Mouse (Mus musculus): Measurements from ENCODE around the gene Myom3. TPM values are rescaled to one million over a fixed set of nuclear protein-coding genes. Genes with fewer than 3 reads are reported as not detected.
"Not testable (repeated sequence)": the region's sequence is repeated elsewhere in the genome, so short reads cannot be mapped to it uniquely, and the experiment has no call there.

The Myom3 gene
- 0.05 and 0.10 TPM in 2 replicates for polyA plus RNA-seq (2014; fragmentation: Nextera tagmentation; extraction: Ambion mirVana)

- no peak for ATAC-seq (ENCODE audit: insufficient number of reproducible peaks, low FRiP score, low TSS enrichment, low read depth)
- 72% methylated on average over 10 of the region's 10 CpGs for WGBS
Observed at GRCm38 (mm10) chr4:135759356-135759976, at the start of gene Myom3. TSS of gene Myom3 (plus strand) at chr4:135759715.

GRCm38 (mm10) chr4:135710392-135710791 is 49.1 kb upstream of the Myom3 start:
- no peak overlapping the region for H3K4me3 ChIP-seq (ENCODE audit: low read depth, low read length)
- no peaks in the 10 kb centered on the region for H3K9me3 ChIP-seq (ENCODE audit: control insufficient read depth, low read length)
- H3K4me1 ChIP-seq (ENCODE audit: control insufficient read depth, insufficient read depth, low read length), result no peaks in the 10 kb centered on the region; the same call in 1 of the 2 replicates
- no peaks in the 10 kb centered on the region for H3K27me3 ChIP-seq (ENCODE audit: control insufficient read depth, insufficient read depth, low read length)
- 84% methylated on average over 3 of the region's 3 CpGs for WGBS
- no peak overlapping the region for H3K9ac ChIP-seq (ENCODE audit: low read length)
- DNase-seq (ENCODE audit: low spot score) (no peak), ATAC-seq (ENCODE audit: insufficient number of reproducible peaks, low FRiP score, low TSS enrichment, low read depth) (no peak)
- no peak overlapping the region for H3K27ac ChIP-seq (replicated peaks; ENCODE audit: low read depth, low read length)
- H3K4me2 ChIP-seq (ENCODE audit: low read depth, severe bottlenecking), result no peak overlapping the region
- H3K36me3 ChIP-seq (ENCODE audit: control insufficient read depth, insufficient read depth, low read length), result no peaks in the 10 kb centered on the region

More at GRCm38 (mm10) chr4:135759356-135759976, at the start of gene Myom3:
- Histone ChIP-seq H3K27ac (replicated peaks; ENCODE audit: low read depth, low read length) (no peak within 1 kb of the TSS), H3K9me3 (ENCODE audit: control insufficient read depth, low read length) (no peaks in the 10 kb centered on the region), H3K36me3 (ENCODE audit: control insufficient read depth, insufficient read depth, low read length) (no peaks in the 10 kb centered on the region), H3K9ac (ENCODE audit: low read length) (no peak within 1 kb of the TSS), H3K27me3 (ENCODE audit: control insufficient read depth, insufficient read depth, low read length) (no peaks in the 10 kb centered on the region), H3K4me1 (ENCODE audit: control insufficient read depth, insufficient read depth, low read length) (no peaks in the 10 kb centered on the region), H3K4me2 (ENCODE audit: low read depth, severe bottlenecking) (no peak within 1 kb of the TSS), H3K4me3 (ENCODE audit: low read depth, low read length) (no peak within 1 kb of the TSS)
- DNase-seq (ENCODE audit: low spot score), result no peak

- H3K9ac ChIP-seq (ENCODE audit: low read length), result no peak overlapping the region
- no peak overlapping the region for H3K4me3 ChIP-seq (ENCODE audit: low read depth, low read length)
- H3K4me1 ChIP-seq (ENCODE audit: control insufficient read depth, insufficient read depth, low read length), result no peaks in the 10 kb centered on the region
- no peaks in the 10 kb centered on the region for H3K36me3 ChIP-seq (ENCODE audit: control insufficient read depth, insufficient read depth, low read length)
- H3K9me3 ChIP-seq (ENCODE audit: control insufficient read depth, low read length), result no peaks in the 10 kb centered on the region
- H3K27me3 ChIP-seq (ENCODE audit: control insufficient read depth, insufficient read depth, low read length), result no peaks in the 10 kb centered on the region
- DNase-seq (ENCODE audit: low spot score) (no peak), ATAC-seq (ENCODE audit: insufficient number of reproducible peaks, low FRiP score, low TSS enrichment, low read depth) (no peak)
- no peak overlapping the region for H3K27ac ChIP-seq (replicated peaks; ENCODE audit: low read depth, low read length)
- WGBS, result 82% methylated on average over 8 of the region's 8 CpGs
- no peak overlapping the region for H3K4me2 ChIP-seq (ENCODE audit: low read depth, severe bottlenecking)
Observed at GRCm38 (mm10) chr4:135714776-135715175, 44.7 kb upstream of the Myom3 start.

GRCm38 (mm10) chr4:135716438-135716837 is 43.1 kb upstream of the Myom3 start:
- not testable (repeated sequence) for DNase-seq (ENCODE audit: low spot score); H3K4me2 ChIP-seq (ENCODE audit: low read depth, severe bottlenecking); H3K36me3 ChIP-seq (ENCODE audit: control insufficient read depth, insufficient read depth, low read length); H3K9me3 ChIP-seq (ENCODE audit: control insufficient read depth, low read length); ATAC-seq (ENCODE audit: insufficient number of reproducible peaks, low FRiP score, low TSS enrichment, low read depth); H3K27me3 ChIP-seq (ENCODE audit: control insufficient read depth, insufficient read depth, low read length); H3K9ac ChIP-seq (ENCODE audit: low read length); H3K4me1 ChIP-seq (ENCODE audit: control insufficient read depth, insufficient read depth, low read length); H3K27ac ChIP-seq (replicated peaks; ENCODE audit: low read depth, low read length); H3K4me3 ChIP-seq (ENCODE audit: low read depth, low read length)
- WGBS, result 94% methylated on average over 11 of the region's 11 CpGs

- Histone ChIP-seq H3K27ac (replicated peaks; ENCODE audit: low read depth, low read length) (no peak overlapping the region), H3K9me3 (ENCODE audit: control insufficient read depth, low read length) (no peaks in the 10 kb centered on the region), H3K4me3 (ENCODE audit: low read depth, low read length) (no peak overlapping the region), H3K4me2 (ENCODE audit: low read depth, severe bottlenecking) (no peak overlapping the region), H3K9ac (ENCODE audit: low read length) (no peak overlapping the region), H3K36me3 (ENCODE audit: control insufficient read depth, insufficient read depth, low read length) (no peaks in the 10 kb centered on the region), H3K4me1 (ENCODE audit: control insufficient read depth, insufficient read depth, low read length) (no peaks in the 10 kb centered on the region), H3K27me3 (ENCODE audit: control insufficient read depth, insufficient read depth, low read length) (no peaks in the 10 kb centered on the region)
- ATAC-seq (ENCODE audit: insufficient number of reproducible peaks, low FRiP score, low TSS enrichment, low read depth) (no peak), DNase-seq (ENCODE audit: low spot score) (no peak)
- 76% methylated on average over 17 of the region's 17 CpGs for WGBS
Observed at GRCm38 (mm10) chr4:135722540-135723290, 36.8 kb upstream of the Myom3 start.

- ATAC-seq (ENCODE audit: insufficient number of reproducible peaks, low FRiP score, low TSS enrichment, low read depth) (no peak), DNase-seq (ENCODE audit: low spot score) (no peak)
- H3K27ac ChIP-seq (replicated peaks; ENCODE audit: low read depth, low read length), result no peak overlapping the region
- H3K4me2 ChIP-seq (ENCODE audit: low read depth, severe bottlenecking), result no peak overlapping the region
- H3K4me1 ChIP-seq (ENCODE audit: control insufficient read depth, insufficient read depth, low read length), result no peaks in the 10 kb centered on the region
- H3K36me3 ChIP-seq (ENCODE audit: control insufficient read depth, insufficient read depth, low read length), result no peaks in the 10 kb centered on the region
- no peaks in the 10 kb centered on the region for H3K27me3 ChIP-seq (ENCODE audit: control insufficient read depth, insufficient read depth, low read length)
- WGBS, result 81% methylated on average over 11 of the region's 11 CpGs
- H3K9me3 ChIP-seq (ENCODE audit: control insufficient read depth, low read length), result no peaks in the 10 kb centered on the region
- H3K4me3 ChIP-seq (ENCODE audit: low read depth, low read length), result no peak overlapping the region
- H3K9ac ChIP-seq (ENCODE audit: low read length), result no peak overlapping the region
Observed at GRCm38 (mm10) chr4:135726416-135726815, 33.1 kb upstream of the Myom3 start.

- Histone ChIP-seq H3K4me3 (ENCODE audit: low read depth, low read length) (no peak within 1 kb of the TSS), H3K4me2 (ENCODE audit: low read depth, severe bottlenecking) (no peak within 1 kb of the TSS)
Observed at GRCm38 (mm10) chr4:135727817-135728216, 31.7 kb upstream of the Myom3 start, which contains the start of gene Il22ra1. TSS of gene Il22ra1 (plus strand) at chr4:135728172.

GRCm38 (mm10) chr4:135730204-135730603 is 29.3 kb upstream of the Myom3 start:
- no peak overlapping the region for H3K4me2 ChIP-seq (ENCODE audit: low read depth, severe bottlenecking)

More at GRCm38 (mm10) chr4:135727817-135728216, 31.7 kb upstream of the Myom3 start, which contains the start of gene Il22ra1:
- no peaks in the 10 kb centered on the region for H3K4me1 ChIP-seq (ENCODE audit: control insufficient read depth, insufficient read depth, low read length)
- H3K9me3 ChIP-seq (ENCODE audit: control insufficient read depth, low read length), result no peaks in the 10 kb centered on the region
- H3K9ac ChIP-seq (ENCODE audit: low read length), result no peak within 1 kb of the TSS
- WGBS, result 40% methylated on average over 14 of the region's 14 CpGs
- H3K27me3 ChIP-seq (ENCODE audit: control insufficient read depth, insufficient read depth, low read length), result no peaks in the 10 kb centered on the region
- H3K36me3 ChIP-seq (ENCODE audit: control insufficient read depth, insufficient read depth, low read length), result no peaks in the 10 kb centered on the region
- no peak within 1 kb of the TSS for H3K27ac ChIP-seq (replicated peaks; ENCODE audit: low read depth, low read length)
- ATAC-seq (ENCODE audit: insufficient number of reproducible peaks, low FRiP score, low TSS enrichment, low read depth) (no peak), DNase-seq (ENCODE audit: low spot score) (no peak)

More at GRCm38 (mm10) chr4:135730204-135730603, 29.3 kb upstream of the Myom3 start:
- Histone ChIP-seq H3K27me3 (ENCODE audit: control insufficient read depth, insufficient read depth, low read length) (no peaks in the 10 kb centered on the region), H3K4me1 (ENCODE audit: control insufficient read depth, insufficient read depth, low read length) (no peaks in the 10 kb centered on the region), H3K36me3 (ENCODE audit: control insufficient read depth, insufficient read depth, low read length) (no peaks in the 10 kb centered on the region), H3K4me3 (ENCODE audit: low read depth, low read length) (no peak overlapping the region), H3K9ac (ENCODE audit: low read length) (no peak overlapping the region), H3K27ac (replicated peaks; ENCODE audit: low read depth, low read length) (no peak overlapping the region), H3K9me3 (ENCODE audit: control insufficient read depth, low read length) (no peaks in the 10 kb centered on the region)
- no peak for ATAC-seq (ENCODE audit: insufficient number of reproducible peaks, low FRiP score, low TSS enrichment, low read depth)
- DNase-seq (ENCODE audit: low spot score), result no peak
- 70% methylated on average over 9 of the region's 9 CpGs for WGBS

Data from limb, embryonic 11.5 days (tissue).